Comparison of ENCODE assay signal across 33 mouse cellular contexts in the genomic region with DNA sequence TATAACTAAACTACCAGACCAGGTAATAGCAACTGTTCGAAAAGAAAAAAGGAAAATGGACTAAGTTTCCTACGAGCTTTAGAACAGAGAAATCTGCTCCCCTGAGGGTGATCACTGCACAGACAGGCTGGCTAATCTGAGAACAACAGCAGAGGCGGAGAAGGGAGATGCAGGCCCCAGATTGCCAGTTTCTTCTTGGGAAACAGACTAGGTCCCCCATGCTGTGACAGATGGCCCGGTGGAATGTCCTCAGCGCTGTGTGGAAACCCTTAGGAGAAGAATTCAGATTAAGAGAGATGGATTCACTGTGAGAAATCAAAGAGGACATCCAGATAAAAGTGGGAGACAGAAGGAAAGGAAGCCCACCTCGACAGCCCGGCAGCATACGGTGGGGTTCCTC. TPM values are rescaled to one million over a fixed set of nuclear protein-coding genes. Genes with fewer than 3 reads are reported as not detected.
DNase-seq lines count a peak whose midpoint lies in the region; ATAC-seq lines count a peak whose summit lies in the region.
"Had no signal": no experiment of that assay in that cellular context is flagged by ENCODE, and none has a peak within 500 bp of the region (broad histone marks: within the 10 kb centered on the region; RNA-seq: fewer than 3 reads in every experiment).

No protein-coding gene starts in this region.

- H3K27me3 ChIP-seq in midbrain, embryonic 16.5 days (ENCODE audit: control insufficient read depth, insufficient read depth, low read depth, low read length), result no peaks in the 10 kb centered on the region
- H3K27me3 ChIP-seq: forebrain, embryonic 13.5 days; hindbrain, embryonic 12.5 days; intestine, embryonic 15.5 days; limb, embryonic 12.5 days; liver, embryonic 15.5 days had no signal

- 46% methylated on average over 8 of the region's 8 CpGs for WGBS in midbrain, embryonic 16.5 days

- H3K4me2 ChIP-seq in midbrain, embryonic 16.5 days (ENCODE audit: low read length), result no peak overlapping the region
- H3K4me2 ChIP-seq: forebrain, embryonic 13.5 days; hindbrain, embryonic 12.5 days; intestine, embryonic 15.5 days; limb, embryonic 12.5 days; liver, embryonic 15.5 days; lung, embryonic 14.5 days had no signal

- H3K36me3 ChIP-seq in midbrain, embryonic 16.5 days (ENCODE audit: control insufficient read depth, insufficient read depth, low read length), result no peaks in the 10 kb centered on the region
- H3K36me3 ChIP-seq: heart, embryonic 10.5 days; hindbrain, embryonic 12.5 days; intestine, embryonic 15.5 days; limb, embryonic 12.5 days; liver, embryonic 15.5 days had no signal

- no peak overlapping the region for H3K27ac ChIP-seq in midbrain, embryonic 16.5 days (ENCODE audit: low read length)
- H3K27ac ChIP-seq: forebrain, embryonic 13.5 days; heart, embryonic 10.5 days; hindbrain, embryonic 12.5 days; hindbrain, postnatal 0 days; intestine, embryonic 15.5 days; limb, embryonic 12.5 days; liver, embryonic 15.5 days had no signal

- DNase-seq in layer of hippocampus, adult 11-12 months (ENCODE audit: low spot score), result peak; percentile 23
- DNase-seq in layer of hippocampus, postnatal 25 days (ENCODE audit: extremely low spot score in 1 of 2, low spot score in 1 of 2), result no peak
- peak; percentile 13 for DNase-seq in right cerebral cortex, postnatal 14 days
- DNase-seq in right cerebral cortex, adult 2 months (ENCODE audit: low spot score in 2 of 2), result no peak
- peak; percentile 30 for DNase-seq in layer of hippocampus, adult 9-11 months
- DNase-seq in T-cell, adult 2 months (ENCODE audit: low spot score), result no peak
- DNase-seq: adrenal gland, adult 2 months; adrenal gland, postnatal 36 days; B cell, adult 2 months; cerebellum, adult 9-11 months; gastrocnemius, postnatal 25 days; heart, adult 11 months; heart, postnatal 36 days; kidney, adult 2 months; kidney, postnatal 36 days; lung, embryonic 14.5 days; lung, postnatal 14 days; midbrain, embryonic 14.5 days; thymus, postnatal 14 days had no signal

- no peaks in the 10 kb centered on the region for H3K4me1 ChIP-seq in midbrain, embryonic 16.5 days (ENCODE audit: control insufficient read depth, insufficient read depth, low read length)
- H3K4me1 ChIP-seq: forebrain, embryonic 13.5 days; heart, embryonic 10.5 days; hindbrain, embryonic 12.5 days; intestine, embryonic 15.5 days; limb, embryonic 12.5 days; liver, embryonic 15.5 days had no signal

- H3K9ac ChIP-seq in midbrain, embryonic 16.5 days (ENCODE audit: low read depth, low read length), result no peak overlapping the region
- H3K9ac ChIP-seq: forebrain, embryonic 13.5 days; hindbrain, embryonic 12.5 days; intestine, embryonic 15.5 days; limb, embryonic 12.5 days; liver, embryonic 15.5 days; lung, embryonic 14.5 days had no signal

- no peak for ATAC-seq in midbrain, embryonic 16.5 days
- ATAC-seq: activated CD4-positive, CD25-positive, alpha-beta regulatory T cell, adult 4 months; forebrain, embryonic 13.5 days; hindbrain, postnatal 0 days; intestine, embryonic 15.5 days had no signal

- no peak overlapping the region for H3K4me3 ChIP-seq in midbrain, embryonic 16.5 days (ENCODE audit: low read depth, low read length)
- H3K4me3 ChIP-seq: forebrain, embryonic 13.5 days; heart, embryonic 10.5 days; hindbrain, embryonic 12.5 days; intestine, embryonic 15.5 days; limb, embryonic 12.5 days; liver, embryonic 15.5 days had no signal

- H3K9me3 ChIP-seq in midbrain, embryonic 16.5 days (replicated peaks; ENCODE audit: control insufficient read depth, low read length, poor library complexity, severe bottlenecking), result no peaks in the 10 kb centered on the region
- H3K9me3 ChIP-seq: forebrain, embryonic 13.5 days; heart, embryonic 10.5 days; hindbrain, embryonic 12.5 days; intestine, embryonic 15.5 days; limb, embryonic 12.5 days; liver, embryonic 15.5 days had no signal

RNA-seq across cellular contexts. Expression of gene Cd96, which starts 10.5 kb away (rescaled TPM):
- total RNA-seq in layer of hippocampus, postnatal 25 days (2021), result under 1 TPM in 1 of 2 experiments, not detected in 1; 0.25 TPM
- 0.10 and 0.15 TPM in 2 replicates for polyA plus RNA-seq in midbrain, embryonic 16.5 days (2015; fragmentation: Nextera tagmentation; extraction: Ambion mirVana)
- total RNA-seq: adrenal gland, adult 2 months; adrenal gland, postnatal 36 days; gastrocnemius, adult 18-20 months; gastrocnemius, postnatal 25 days; heart, postnatal 36 days; hindbrain, postnatal 0 days; left cerebral cortex, postnatal 14 days had no signal
- polyA plus RNA-seq: embryonic facial prominence, embryonic 11.5 days; forebrain, embryonic 13.5 days; heart, embryonic 10.5 days; hindbrain, embryonic 12.5 days; kidney, embryonic 16.5 days; limb, embryonic 12.5 days; liver, adult 2 months; lung, embryonic 14.5 days had no signal

RNA-seq across cellular contexts. Expression of gene Gm4737, which starts 45.3 kb away (rescaled TPM):
- total RNA-seq in layer of hippocampus, postnatal 25 days (2021), result 10 to 100 TPM; 15.0 to 16.3 TPM
- 1.1 and 1.8 TPM in 2 replicates for polyA plus RNA-seq in midbrain, embryonic 16.5 days (2015; fragmentation: Nextera tagmentation; extraction: Ambion mirVana)

Comparison
In these comparisons a context has a peak if more than half of its experiments do, and no peak if none do; other contexts are left out.
1. DNase-seq: peak in layer of hippocampus, adult 11-12 months (single experiment), right cerebral cortex, postnatal 14 days (single experiment) and layer of hippocampus, adult 9-11 months (single experiment); none in layer of hippocampus, postnatal 25 days (0 of 2), right cerebral cortex, adult 2 months (0 of 2) and T-cell, adult 2 months (single experiment).